Mouse (Mus musculus): ENCODE measurements around the gene Spint5.

Spint5 gene

DNA sequence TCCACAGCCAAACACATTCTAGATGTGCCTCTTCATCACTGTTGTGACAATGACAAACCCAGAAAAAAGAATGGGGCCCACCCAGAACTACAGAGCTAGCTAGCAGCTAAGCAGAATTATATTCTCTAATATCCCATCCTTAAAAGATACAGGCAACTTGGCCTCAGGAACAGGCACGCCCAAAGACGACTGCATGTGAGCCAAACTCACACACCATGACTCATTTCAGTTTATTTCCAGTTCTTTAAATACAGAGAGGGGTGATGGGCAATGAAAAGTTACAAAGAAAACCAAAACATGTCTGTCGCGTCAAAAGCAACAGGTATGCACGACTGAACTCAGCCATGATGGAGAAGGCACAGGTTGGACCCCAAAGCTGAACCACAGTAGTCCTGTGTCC, 20.3 kb downstream of the Spint5 start:
- in situ Hi-C loops (cut with MboI, MseI) = loop anchor here (25.0 kb wide), 1 partner anchor 298 kb away; the partner anchor contains the start of gene Sdc4

- in situ Hi-C loops (cut with MboI, MseI) = loop anchor here (25.0 kb wide), 1 partner anchor 300 kb away; the partner anchor contains the start of gene Sdc4
Observed at GRCm38 (mm10) chr2:164737377-164738090, 22.4 kb downstream of the Spint5 start.

DNA sequence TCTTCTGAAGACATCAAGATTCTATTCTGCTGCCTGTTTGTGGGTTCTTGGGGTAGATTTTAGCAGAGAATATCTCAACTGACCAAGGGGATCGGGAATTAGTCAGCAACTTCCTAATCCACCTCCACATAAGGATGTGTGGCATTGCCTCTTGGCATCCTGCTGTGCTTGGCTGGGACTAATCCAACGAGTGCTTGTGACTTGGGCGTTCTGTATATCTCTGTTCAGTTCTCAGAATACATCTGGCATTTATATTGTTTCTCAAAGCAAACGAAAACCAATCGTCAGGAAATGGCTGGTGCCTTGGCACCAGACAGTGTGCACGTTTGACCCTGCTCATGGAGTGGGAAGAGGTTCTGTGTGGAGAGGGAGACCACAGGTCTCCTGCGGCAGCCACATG, 24.8 kb downstream of the Spint5 start:
- in situ Hi-C loops (cut with MboI, MseI) = loop anchor here (25.0 kb wide), 1 partner anchor 303 kb away; the partner anchor contains the start of gene Sdc4

- in situ Hi-C loops (cut with MboI, MseI) = loop anchor here (25.0 kb wide), 1 partner anchor 308 kb away; the partner anchor contains the start of gene Sdc4
Observed at GRCm38 (mm10) chr2:164744987-164745386, 29.9 kb downstream of the Spint5 start.

- in situ Hi-C loops (cut with MboI, MseI) = loop anchor here (25.0 kb wide), 1 partner anchor 309 kb away; the partner anchor contains the start of gene Sdc4
Observed at GRCm38 (mm10) chr2:164745843-164746479, 30.9 kb downstream of the Spint5 start, which contains the start of the genes Wfdc3 and Dnttip1. Gene Wfdc3 (minus strand): TSS chr2:164745931. Gene Dnttip1 (plus strand): TSS chr2:164745983.

GRCm38 (mm10) chr2:164746693-164747092, 31.6 kb downstream of the Spint5 start:
- in situ Hi-C loops (cut with MboI, MseI) = loop anchor here (25.0 kb wide), 1 partner anchor 309 kb away; the partner anchor contains the start of gene Sdc4

GRCm38 (mm10) chr2:164748191-164748590, 33.1 kb downstream of the Spint5 start:
- in situ Hi-C loops (cut with MboI, MseI) = loop anchor here (25.0 kb wide), 1 partner anchor 311 kb away; the partner anchor contains the start of gene Sdc4

DNA sequence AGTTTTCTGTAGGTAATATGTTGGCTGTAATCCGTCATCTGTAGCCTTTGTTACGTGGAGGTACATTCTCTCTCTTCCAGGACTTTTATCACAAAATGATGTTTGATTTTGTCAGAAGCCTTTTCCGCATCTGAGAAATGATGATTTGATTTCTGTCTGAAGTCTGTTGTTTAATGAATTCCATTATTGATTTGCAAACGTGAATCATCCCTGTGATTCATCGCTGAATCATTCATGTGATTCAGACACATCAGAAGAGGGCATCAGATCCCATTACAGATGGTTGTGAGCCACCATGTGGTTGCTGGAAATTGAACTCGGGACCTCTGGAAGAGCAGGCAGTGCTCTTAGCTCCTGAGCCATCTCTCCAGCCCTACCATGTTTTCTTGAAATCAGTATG, 33.9 kb downstream of the Spint5 start:
- in situ Hi-C loops (cut with MboI, MseI) = loop anchor here (25.0 kb wide), 1 partner anchor 312 kb away; the partner anchor contains the start of gene Sdc4

- in situ Hi-C loops (cut with MboI, MseI) = no loop called here
Observed at GRCm38 (mm10) chr2:164752454-164752853, 37.3 kb downstream of the Spint5 start.

- in situ Hi-C loops (cut with MboI, MseI) = no loop called here
Observed at GRCm38 (mm10) chr2:164754105-164754504, 39.0 kb downstream of the Spint5 start.

DNA sequence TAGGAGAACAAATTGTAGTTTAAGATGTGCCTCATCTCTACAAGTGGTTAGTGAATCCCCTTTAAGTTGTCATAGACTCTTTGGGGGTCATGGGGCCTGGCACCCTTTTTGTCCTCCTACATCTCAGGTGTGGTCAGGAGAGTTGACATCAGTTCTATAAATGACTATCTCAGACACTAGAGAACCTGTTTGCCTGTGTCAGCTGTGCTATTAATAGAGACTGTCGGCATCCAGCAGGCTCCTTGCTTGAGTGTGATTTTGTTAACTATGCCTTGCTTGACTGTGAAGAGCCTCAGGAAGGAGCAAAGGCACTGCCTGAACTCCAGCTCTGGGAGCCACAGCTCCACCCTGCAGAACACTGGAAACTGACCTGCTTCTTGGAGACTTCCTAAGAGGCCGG, 39.7 kb downstream of the Spint5 start:
- in situ Hi-C loops (cut with MboI, MseI) = no loop called here

DNA sequence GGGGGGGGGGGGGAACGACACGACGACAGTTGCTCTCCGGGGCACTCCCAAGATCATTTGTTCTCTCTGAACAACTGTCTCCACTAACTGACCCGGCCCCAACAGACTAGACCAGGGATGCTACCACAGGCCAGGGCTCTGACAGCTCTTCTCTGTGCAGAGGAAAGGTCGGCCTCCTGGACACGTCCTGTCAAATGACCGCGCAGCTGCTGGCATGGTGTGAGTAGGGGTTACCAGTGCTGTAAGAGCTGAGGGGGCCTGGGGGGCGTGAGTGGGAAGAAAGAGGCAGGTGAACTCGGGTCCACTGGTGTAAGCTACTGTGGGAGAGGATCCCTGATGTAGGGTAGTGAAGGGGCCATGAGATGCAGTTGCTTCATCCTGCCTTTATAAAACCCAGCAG, 42.7 kb downstream of the Spint5 start:
- in situ Hi-C loops (cut with MboI, MseI) = no loop called here

GRCm38 (mm10) chr2:164758692-164759091, 43.6 kb downstream of the Spint5 start:
- in situ Hi-C loops (cut with MboI, MseI) = no loop called here

GRCm38 (mm10) chr2:164760059-164760833, 45.1 kb downstream of the Spint5 start:
- in situ Hi-C loops (cut with MboI, MseI) = loop anchor here (10.0 kb wide), 1 partner anchor 695 kb away; no protein-coding TSS in a partner anchor

DNA sequence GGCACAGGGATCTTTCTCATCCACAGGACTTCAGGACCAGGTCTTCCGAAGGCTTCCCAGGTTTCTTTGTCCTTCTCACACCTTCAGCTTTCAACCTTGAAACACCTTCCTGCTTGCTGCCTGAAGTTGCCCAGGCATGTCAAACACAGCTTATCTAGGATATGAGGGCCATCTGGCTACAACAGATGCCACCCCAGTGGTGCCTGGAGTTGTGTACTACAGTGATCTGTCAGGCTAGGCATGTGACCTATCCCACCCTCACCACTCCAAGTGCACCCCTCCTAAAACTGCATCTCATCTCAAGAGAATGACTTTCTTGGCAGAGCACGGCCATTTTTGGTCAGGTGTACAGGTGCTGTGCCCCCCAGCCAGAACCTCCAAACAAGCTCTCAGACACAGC, 46.4 kb downstream of the Spint5 start:
- in situ Hi-C loops (cut with MboI, MseI) = loop anchor here (10.0 kb wide), 1 partner anchor 697 kb away; no protein-coding TSS in a partner anchor

DNA sequence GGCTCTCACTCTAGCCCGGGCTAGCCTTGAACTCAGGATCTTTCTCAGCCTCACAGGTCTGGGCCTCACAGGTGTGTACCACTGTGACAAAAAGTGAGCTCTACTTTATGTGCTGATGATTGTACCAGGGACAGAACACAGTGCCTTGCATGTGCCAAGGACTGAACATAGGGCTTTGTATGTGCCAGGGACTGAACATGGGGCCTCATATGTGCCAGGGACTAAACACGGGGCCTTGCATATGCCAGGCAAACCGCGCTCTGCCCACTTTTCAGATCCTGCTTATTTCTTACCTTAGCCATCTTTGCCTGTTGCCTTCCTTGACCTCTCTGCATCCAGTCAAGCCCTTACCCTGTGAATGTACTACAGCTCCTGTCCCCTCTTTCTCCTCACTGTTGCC, 46.9 kb downstream of the Spint5 start:
- in situ Hi-C loops (cut with MboI, MseI) = loop anchor here (10.0 kb wide), 1 partner anchor 697 kb away; no protein-coding TSS in a partner anchor

- in situ Hi-C loops (cut with MboI, MseI) = loop anchor here (10.0 kb wide), 1 partner anchor 698 kb away; no protein-coding TSS in a partner anchor
Observed at GRCm38 (mm10) chr2:164762593-164762992, 47.5 kb downstream of the Spint5 start.

DNA sequence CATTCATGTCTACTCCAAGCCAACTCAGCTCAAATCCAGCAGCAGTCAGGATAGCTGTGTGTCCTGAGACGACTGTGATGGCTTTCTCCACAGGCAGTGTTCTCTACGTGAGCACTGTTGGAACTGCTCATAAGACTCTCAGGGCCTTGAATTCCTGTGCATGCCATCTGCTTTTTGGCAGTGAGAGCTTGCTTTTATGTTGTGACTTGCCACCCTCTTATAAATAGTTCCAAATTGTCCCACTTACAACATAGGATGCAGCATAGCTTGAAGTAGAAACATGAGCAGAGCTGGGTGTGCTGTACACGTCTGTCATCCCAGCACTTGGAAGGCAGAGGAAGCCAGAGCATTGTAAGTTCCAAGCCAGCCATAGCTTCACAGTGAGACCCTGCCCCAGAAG, 50.7 kb downstream of the Spint5 start:
- in situ Hi-C loops (cut with MboI, MseI) = loop anchor here (10.0 kb wide), 1 partner anchor 701 kb away; no protein-coding TSS in a partner anchor
